Mouse (Mus musculus) G1E (cell line): ENCODE results near the gene Olfr718-ps1.

ENCODE experiments used
- CTCF ChIP-seq: IDR thresholded peaks from 2 replicates; pipeline ENCODE4 v1.5.1; 2012; ENCODE audit warnings: low read depth, low read length, inconsistent platforms, mixed read lengths
- TAL1 ChIP-seq: conservative IDR thresholded peaks from 2 replicates; pipeline ENCODE4 v1.6.1; 2012; ENCODE audit warnings: low read depth, low read length, inconsistent platforms, mixed read lengths

GRCm38 (mm10) chr5:143192806-143193205 lies 45.4 kb upstream of the Olfr718-ps1 start:
- TF ChIP-seq CTCF (no peak), TAL1 (no peak)
